Mouse (Mus musculus) ES-Bruce4 (cell line): ENCODE results near the gene Gm21188.
"Not testable (repeated sequence)": the region's sequence is repeated elsewhere in the genome, so short reads cannot be mapped to it uniquely, and the experiment has no call there.

Experiments used
- CTCF ChIP-seq: IDR thresholded peaks from one replicate; pipeline ENCODE4 v1.8.1; 2011; ENCODE audit warnings: low read depth, low read length
- EP300 ChIP-seq: IDR thresholded peaks from 2 replicates; pipeline ENCODE4 v1.6.1; 2011; ENCODE audit warnings: low read depth, low read length; ENCODE audit not compliant: insufficient read depth
- POLR2A ChIP-seq: IDR thresholded peaks from one replicate; pipeline ENCODE4 v1.8.1; 2011; ENCODE audit warnings: low read length; ENCODE audit not compliant: insufficient read depth

GRCm38 (mm10) chr13:120015348-120016007 is 36.5 kb downstream of the Gm21188 start:
- TF ChIP-seq EP300, POLR2A, CTCF: not testable (repeated sequence)
